Mouse (Mus musculus) heart, postnatal 0 days (tissue): ENCODE measurements around the gene Nlgn1.

ENCODE experiments used
- CTCF ChIP-seq: IDR thresholded peaks from 2 replicates; pipeline ENCODE4 v1.5.1; 2016; ENCODE audit warnings: antibody characterized with exemption, control low read depth, low read depth
- EP300 ChIP-seq: IDR thresholded peaks from 2 replicates; pipeline ENCODE4 v1.6.1; 2016; ENCODE audit warnings: antibody characterized with exemption, low read depth

- TF ChIP-seq CTCF (no peak), EP300 (no peak)
These were observed 158.0 kb downstream of the Nlgn1 start for GRCm38 (mm10) chr3:26174257-26174656.
